Mouse (Mus musculus) heart, embryonic 13.5 days (tissue): ENCODE measurements around the gene Dhrs7c. TPM values are rescaled to one million over a fixed set of nuclear protein-coding genes. Genes with fewer than 3 reads are reported as not detected.

Experiments used
- ATAC-seq: fragments of 200-750 bp; cut with Nextera tagmentation; 2 replicates; pipeline ENCODE4 v1.8.0; 2017; ENCODE audit warnings: moderate TSS enrichment; ENCODE audit not compliant: insufficient number of reproducible peaks, low FRiP score, low TSS enrichment; ENCODE audit errors: extremely low read depth
- H3K27ac ChIP-seq: fragments of 300-500 bp; sonication (generic); replicated peaks from 2 replicates; pipeline ENCODE4 v1.5.1; 2015; ENCODE audit warnings: moderate library complexity, mild to moderate bottlenecking, inconsistent platforms
- H3K27me3 ChIP-seq: fragments of 300-500 bp; sonication (generic); replicated peaks from 2 replicates; pipeline ENCODE4 v1.6.1; 2015; ENCODE audit warnings: mild to moderate bottlenecking, inconsistent platforms
- H3K36me3 ChIP-seq: fragments of 300-500 bp; sonication (generic); 2 replicates; pipeline ENCODE4 v1.6.1; 2015; ENCODE audit warnings: mild to moderate bottlenecking, inconsistent platforms
- H3K4me1 ChIP-seq: fragments of 300-500 bp; sonication (generic); 2 replicates; pipeline ENCODE4 v1.6.1; 2015; ENCODE audit warnings: inconsistent platforms
- H3K4me2 ChIP-seq: fragments of 300-500 bp; sonication (generic); 2 replicates; pipeline ENCODE4 v1.6.1; 2015; ENCODE audit warnings: inconsistent platforms, mild to moderate bottlenecking, moderate library complexity
- H3K4me3 ChIP-seq: fragments of 300-500 bp; sonication (generic); 2 replicates; pipeline ENCODE4 v1.5.1; 2015; ENCODE audit warnings: moderate library complexity, mild to moderate bottlenecking, inconsistent platforms
- H3K9ac ChIP-seq: fragments of 300-500 bp; sonication (generic); 2 replicates; pipeline ENCODE4 v1.6.1; 2015; ENCODE audit warnings: inconsistent platforms, mild to moderate bottlenecking, moderate library complexity
- H3K9me3 ChIP-seq: fragments of 300-500 bp; sonication (generic); 2 replicates; pipeline ENCODE4 v1.6.1; 2016; ENCODE audit warnings: inconsistent platforms
- WGBS: fragments of 180-500 bp; shearing (Covaris S2); methylation state at CpG from one replicate; pipeline ENCODE4 v1.1.7; 2015; ENCODE audit warnings: mixed read lengths; 5-methylcytosine and 5-hydroxymethylcytosine counted together
- polyA plus RNA-seq: library from polyadenylated mRNA; unstranded; fragments of >200 nt; fragmentation: Nextera tagmentation; extraction: Ambion mirVana; gene quantifications from 2 replicates; pipeline ENCODE4 v1.2.1, GENCODE M21; 2015

The Dhrs7c gene
- 3.8 and 4.2 TPM in 2 replicates for polyA plus RNA-seq

DNA sequence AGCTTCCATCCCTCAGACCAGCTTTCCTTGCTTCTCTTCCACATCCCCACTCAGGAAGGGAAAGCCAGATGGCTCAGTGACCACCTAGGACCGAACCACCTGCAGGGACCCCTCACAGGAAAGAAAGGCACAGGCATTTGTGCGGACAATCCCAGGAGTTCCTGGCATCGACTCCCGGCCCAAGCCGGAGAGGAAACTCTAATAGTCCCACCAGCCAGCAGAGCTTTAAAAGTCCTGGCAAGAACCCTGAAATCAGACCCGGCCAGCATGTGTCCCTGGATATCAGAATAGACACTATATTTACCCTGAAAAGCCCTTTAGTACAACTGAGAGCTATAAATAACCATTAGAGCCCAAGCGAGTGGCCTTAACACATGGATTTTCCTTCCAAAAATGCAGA lies at the start of gene Dhrs7c:
Dhrs7c (plus strand) TSS at position 257 of the 400 bp plus-strand sequence.
- H3K4me2 ChIP-seq: peak within 1 kb of the TSS; percentile 45
- H3K4me1 ChIP-seq: peaks cover 30% of the 10 kb centered on the region
- no peaks in the 10 kb centered on the region for H3K36me3 ChIP-seq
- no peaks in the 10 kb centered on the region for H3K9me3 ChIP-seq
- H3K9ac ChIP-seq: peak within 1 kb of the TSS; percentile 44; the same call in 1 of the 2 replicates
- no peak within 1 kb of the TSS for H3K4me3 ChIP-seq
- no peak for ATAC-seq
- no peaks in the 10 kb centered on the region for H3K27me3 ChIP-seq
- WGBS: 44% methylated on average over 7 of the region's 7 CpGs
- H3K27ac ChIP-seq: peak within 1 kb of the TSS; percentile 84

DNA sequence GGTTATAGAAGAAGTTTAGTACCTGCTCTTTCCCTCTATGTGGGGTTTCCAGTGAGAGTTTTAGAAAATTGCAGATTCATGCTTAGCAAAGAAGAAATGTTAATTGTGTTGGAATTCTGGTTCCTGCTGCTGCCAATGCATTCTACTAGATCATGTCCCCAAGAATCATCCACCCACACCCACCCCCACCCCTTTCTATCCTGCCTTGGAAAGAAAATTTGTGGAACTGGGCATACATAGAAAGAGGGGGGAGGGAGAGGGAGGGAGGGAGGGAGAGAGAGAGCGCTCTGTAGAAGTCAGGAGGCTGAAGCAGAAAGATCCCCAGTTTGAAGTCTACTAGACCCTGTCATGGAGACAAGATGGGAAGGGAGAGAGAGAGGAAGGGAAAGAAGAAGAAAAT lies 41.7 kb upstream of the Dhrs7c start:
- 88% methylated on average over 1 of the region's 1 CpGs for WGBS
- no peaks in the 10 kb centered on the region for H3K4me1 ChIP-seq
- no peak overlapping the region for H3K4me2 ChIP-seq
- H3K36me3 ChIP-seq: no peaks in the 10 kb centered on the region
- no peak for ATAC-seq
- no peak overlapping the region for H3K4me3 ChIP-seq
- peaks cover 12% of the 10 kb centered on the region for H3K27me3 ChIP-seq
- no peaks in the 10 kb centered on the region for H3K9me3 ChIP-seq
- no peak overlapping the region for H3K9ac ChIP-seq
- no peak overlapping the region for H3K27ac ChIP-seq

DNA sequence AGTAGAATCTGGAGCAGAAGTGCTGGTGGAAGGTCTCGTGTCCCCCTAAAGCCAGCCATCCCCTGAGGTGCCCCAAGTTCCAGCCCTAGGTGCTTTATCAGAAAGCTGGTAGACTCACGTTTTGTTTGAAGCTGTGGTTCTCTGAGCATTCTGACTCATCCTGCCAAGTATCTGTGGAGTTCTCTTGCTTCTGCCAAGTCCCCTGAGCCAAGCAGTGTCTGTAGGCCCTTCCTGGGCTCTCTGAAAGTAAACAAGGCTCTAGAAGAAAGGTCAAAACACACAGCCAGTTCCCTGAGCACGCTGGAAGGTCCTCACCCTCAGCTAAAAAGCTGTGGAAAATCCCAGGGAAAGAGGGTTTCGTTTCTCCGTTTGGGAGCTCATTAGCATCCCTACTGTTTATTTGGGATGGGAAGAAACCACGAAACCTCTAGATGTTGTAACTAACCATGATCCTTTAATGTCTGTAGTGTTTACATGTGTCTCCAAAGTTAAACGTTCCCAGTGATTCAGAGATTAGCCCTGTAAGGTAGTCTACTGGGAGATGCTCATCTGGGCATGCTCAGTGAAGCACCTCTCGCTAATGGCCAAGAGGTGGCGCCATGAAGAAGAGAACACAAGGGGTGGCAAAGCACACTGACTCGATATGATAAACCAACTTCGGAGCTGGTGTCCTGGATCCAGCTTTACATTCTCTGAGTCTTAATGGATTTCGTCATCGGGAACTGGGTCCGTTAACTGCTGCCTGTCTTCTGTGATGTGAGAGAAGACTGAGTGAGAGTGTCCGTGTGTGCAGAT lies 40.4 kb upstream of the Dhrs7c start:
- 62% methylated on average over 15 of the region's 15 CpGs for WGBS
- no peak for ATAC-seq
- H3K9ac ChIP-seq: no peak overlapping the region
- no peaks in the 10 kb centered on the region for H3K36me3 ChIP-seq
- H3K4me2 ChIP-seq: no peak overlapping the region
- H3K27ac ChIP-seq: no peak overlapping the region
- H3K4me1 ChIP-seq: no peaks in the 10 kb centered on the region
- H3K9me3 ChIP-seq: no peaks in the 10 kb centered on the region
- peaks cover 12% of the 10 kb centered on the region for H3K27me3 ChIP-seq
- no peak overlapping the region for H3K4me3 ChIP-seq

DNA sequence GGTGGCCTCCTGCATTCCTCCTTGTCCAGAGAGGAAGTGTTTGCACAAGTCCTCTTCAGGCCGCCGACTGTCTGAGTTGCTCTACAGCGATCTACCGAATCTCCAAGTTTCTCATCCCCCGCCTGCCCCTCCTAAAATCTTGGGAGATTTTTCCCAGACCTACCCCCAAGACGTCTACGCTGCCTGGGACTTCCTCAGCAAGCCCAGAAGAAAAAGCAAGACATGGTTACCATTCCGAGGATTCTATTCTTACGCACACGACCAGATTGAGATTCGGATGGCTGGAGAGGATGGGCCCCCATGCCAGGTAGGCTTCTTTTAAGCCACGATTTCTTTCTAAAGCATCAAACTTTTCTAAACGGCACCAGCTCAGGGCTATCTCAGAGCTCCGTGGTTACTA lies 26.9 kb upstream of the Dhrs7c start, which contains the start of gene Glp2r:
Glp2r (minus strand) TSS at position 101 of the 400 bp plus-strand sequence.
- H3K4me3 ChIP-seq: no peak within 1 kb of the TSS
- no peak within 1 kb of the TSS for H3K27ac ChIP-seq
- no peaks in the 10 kb centered on the region for H3K4me1 ChIP-seq
- ATAC-seq: no peak
- 0 out of 2 replicates have a peak, but pooled peaks cover 3% of the 10 kb centered on the region for H3K27me3 ChIP-seq
- H3K9ac ChIP-seq: no peak within 1 kb of the TSS
- 70% methylated on average over 14 of the region's 14 CpGs for WGBS
- no peak within 1 kb of the TSS for H3K4me2 ChIP-seq
- H3K36me3 ChIP-seq: no peaks in the 10 kb centered on the region
- H3K9me3 ChIP-seq: no peaks in the 10 kb centered on the region

DNA sequence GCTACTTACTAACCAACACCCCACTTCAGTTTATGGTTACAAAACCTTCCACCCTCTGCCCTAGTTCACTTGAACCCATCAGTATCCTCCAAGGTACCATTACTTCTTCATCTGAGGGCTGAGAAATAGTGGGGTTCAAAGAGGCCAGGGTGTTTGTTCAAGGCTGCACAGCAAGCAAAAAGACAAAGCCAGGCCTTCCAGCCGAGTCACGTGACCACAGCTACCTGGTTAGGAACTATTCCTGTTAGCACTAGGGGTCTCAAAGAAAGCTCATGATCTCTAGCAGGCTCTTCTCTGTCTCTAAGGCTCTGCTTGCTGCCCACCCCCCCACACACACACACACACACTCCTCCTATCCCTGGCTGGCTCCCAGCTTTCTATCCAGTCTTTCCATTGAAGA lies 26.3 kb upstream of the Dhrs7c start:
- no peaks in the 10 kb centered on the region for H3K36me3 ChIP-seq
- no peak overlapping the region for H3K4me3 ChIP-seq
- H3K9me3 ChIP-seq: no peaks in the 10 kb centered on the region
- 0 out of 2 replicates have a peak, but pooled peaks cover 3% of the 10 kb centered on the region for H3K27me3 ChIP-seq
- ATAC-seq: no peak
- 57% methylated on average over 2 of the region's 2 CpGs for WGBS
- no peaks in the 10 kb centered on the region for H3K4me1 ChIP-seq
- H3K27ac ChIP-seq: no peak overlapping the region
- H3K4me2 ChIP-seq: no peak overlapping the region
- no peak overlapping the region for H3K9ac ChIP-seq

DNA sequence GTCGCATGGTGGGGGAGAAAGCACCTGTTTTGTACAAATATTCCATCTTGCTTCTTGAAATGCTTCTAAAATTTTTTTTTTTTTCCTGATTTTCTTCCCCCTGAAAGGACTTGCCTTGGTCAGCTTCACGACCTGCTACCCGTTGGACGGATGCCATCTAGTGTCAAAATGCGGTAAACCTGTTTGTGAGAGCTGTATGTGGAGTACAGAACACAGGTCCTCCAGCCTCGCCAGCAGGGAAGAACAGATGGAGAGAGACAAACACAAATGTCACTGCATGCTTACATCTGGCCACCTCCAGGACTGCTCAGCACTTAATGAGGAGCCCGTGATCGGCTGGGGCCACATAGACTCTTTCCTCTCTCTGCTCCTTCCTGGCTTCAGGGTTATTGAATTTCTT lies 25.4 kb upstream of the Dhrs7c start:
- H3K27me3 ChIP-seq: 0 out of 2 replicates have a peak, but pooled peaks cover 3% of the 10 kb centered on the region
- no peaks in the 10 kb centered on the region for H3K36me3 ChIP-seq
- H3K9me3 ChIP-seq: no peaks in the 10 kb centered on the region
- H3K4me2 ChIP-seq: no peak overlapping the region
- no peak overlapping the region for H3K4me3 ChIP-seq
- H3K4me1 ChIP-seq: no peaks in the 10 kb centered on the region
- WGBS: 27% methylated on average over 8 of the region's 8 CpGs
- H3K27ac ChIP-seq: no peak overlapping the region
- no peak for ATAC-seq
- H3K9ac ChIP-seq: no peak overlapping the region

DNA sequence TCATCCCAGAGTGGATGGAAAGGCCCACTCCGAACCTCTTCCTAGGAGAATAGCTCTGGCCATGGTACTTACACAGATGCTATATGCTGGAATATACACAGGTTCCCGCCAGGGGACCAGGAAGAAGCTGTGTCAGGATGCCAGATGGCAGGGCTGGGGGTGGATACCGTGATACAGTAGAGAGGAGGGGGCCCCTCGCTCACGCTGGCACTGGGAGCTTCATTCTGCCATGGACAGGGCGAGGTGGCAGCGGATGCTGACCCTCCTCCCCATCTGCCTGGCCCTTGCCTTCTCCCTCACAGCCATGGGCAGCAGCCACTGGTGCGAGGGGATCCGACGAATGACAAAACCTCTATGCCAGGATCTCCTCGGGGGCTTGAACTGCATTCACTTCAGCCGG lies 23.6 kb upstream of the Dhrs7c start, which contains the start of gene Gsg1l2:
Gsg1l2 (plus strand) TSS at position 230 of the 400 bp plus-strand sequence.
- Histone ChIP-seq H3K9me3 (no peaks in the 10 kb centered on the region), H3K4me1 (no peaks in the 10 kb centered on the region), H3K9ac (no peak within 1 kb of the TSS), H3K27me3 (0 out of 2 replicates have a peak, but pooled peaks cover 3% of the 10 kb centered on the region), H3K4me3 (no peak within 1 kb of the TSS), H3K27ac (no peak within 1 kb of the TSS), H3K4me2 (no peak within 1 kb of the TSS), H3K36me3 (no peaks in the 10 kb centered on the region)
- 78% methylated on average over 12 of the region's 12 CpGs for WGBS
- no peak for ATAC-seq

- no peak overlapping the region for H3K4me3 ChIP-seq
- 0 out of 2 replicates have a peak overlapping the region, but pooled peaks have one; percentile 19 for H3K4me2 ChIP-seq
- H3K36me3 ChIP-seq: no peaks in the 10 kb centered on the region
- H3K9ac ChIP-seq: no peak overlapping the region
- H3K4me1 ChIP-seq: peaks cover 22% of the 10 kb centered on the region
- no peaks in the 10 kb centered on the region for H3K9me3 ChIP-seq
- H3K27me3 ChIP-seq: no peaks in the 10 kb centered on the region
- H3K27ac ChIP-seq: peak overlapping the region; percentile 84
- ATAC-seq: no peak
- WGBS: 35% methylated on average over 11 of the region's 11 CpGs
Measured at GRCm38 (mm10) chr11:67790182-67790581, 7.8 kb upstream of the Dhrs7c start.

DNA sequence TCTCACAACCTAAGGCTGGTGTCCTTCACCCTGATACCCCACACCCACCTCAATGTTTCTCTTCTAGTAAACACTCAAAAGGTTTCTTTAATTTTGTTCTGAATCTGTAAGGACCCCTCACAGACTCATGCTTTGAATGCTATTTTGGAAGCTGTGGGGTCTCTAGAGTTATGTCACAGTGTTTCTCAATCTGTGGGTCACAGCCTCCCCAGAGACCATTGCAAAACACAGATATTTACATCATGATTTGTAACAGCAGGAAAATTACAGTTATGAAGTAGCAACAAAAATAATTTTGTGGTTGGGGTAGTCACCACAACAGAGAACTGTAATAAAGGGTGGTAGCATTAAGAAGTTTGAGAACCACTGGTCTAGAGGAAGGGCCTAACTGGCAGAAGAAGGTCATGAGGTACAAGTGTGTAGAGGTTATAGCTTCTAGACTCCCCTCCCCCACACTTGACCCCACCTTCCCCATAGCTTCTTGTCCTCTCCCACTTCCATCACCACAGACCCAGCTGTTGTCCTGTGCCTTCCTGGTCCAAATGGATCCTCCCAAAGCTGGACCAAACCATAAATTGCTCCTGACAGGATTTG lies 2.2 kb downstream of the Dhrs7c start:
- H3K27me3 ChIP-seq: no peaks in the 10 kb centered on the region
- no peak overlapping the region for H3K4me3 ChIP-seq
- H3K4me2 ChIP-seq: no peak overlapping the region
- H3K9ac ChIP-seq: no peak overlapping the region
- ATAC-seq: no peak
- H3K36me3 ChIP-seq: no peaks in the 10 kb centered on the region
- H3K9me3 ChIP-seq: no peaks in the 10 kb centered on the region
- H3K27ac ChIP-seq: no peak overlapping the region
- H3K4me1 ChIP-seq: peaks cover 36% of the 10 kb centered on the region

DNA sequence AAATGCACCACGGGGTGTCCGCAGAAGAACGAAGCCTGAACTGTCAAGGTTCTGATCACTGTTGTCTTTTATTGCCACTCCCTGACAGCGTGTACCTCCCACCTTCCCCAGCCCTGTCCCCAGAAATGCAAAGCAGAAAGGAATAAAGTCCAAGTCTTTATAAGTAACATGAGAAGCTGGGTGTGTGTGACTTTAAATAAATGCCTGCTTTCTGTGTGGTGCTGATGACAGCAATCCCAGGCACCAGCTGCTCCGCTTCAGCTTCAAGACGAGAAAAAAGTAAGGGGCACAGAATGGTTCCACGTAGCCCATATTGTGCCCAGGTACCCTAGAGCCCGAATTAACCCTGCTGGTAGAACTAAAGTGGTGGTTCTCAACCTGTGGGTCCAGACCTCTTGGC lies 3.2 kb downstream of the Dhrs7c start:
- H3K4me3 ChIP-seq: no peak overlapping the region
- 0 out of 2 replicates have a peak overlapping the region, but pooled peaks have one; percentile 9 for H3K4me2 ChIP-seq
- no peaks in the 10 kb centered on the region for H3K9me3 ChIP-seq
- ATAC-seq: no peak
- no peak overlapping the region for H3K27ac ChIP-seq
- 55% methylated on average over 8 of the region's 8 CpGs for WGBS
- no peaks in the 10 kb centered on the region for H3K27me3 ChIP-seq
- H3K9ac ChIP-seq: no peak overlapping the region
- no peaks in the 10 kb centered on the region for H3K36me3 ChIP-seq
- H3K4me1 ChIP-seq: peaks cover 30% of the 10 kb centered on the region

GRCm38 (mm10) chr11:67805538-67805937 lies 7.6 kb downstream of the Dhrs7c start:
- WGBS: 76% methylated on average over 1 of the region's 1 CpGs
- peaks cover 21% of the 10 kb centered on the region for H3K4me1 ChIP-seq
- no peak overlapping the region for H3K27ac ChIP-seq
- H3K9me3 ChIP-seq: no peaks in the 10 kb centered on the region
- H3K27me3 ChIP-seq: no peaks in the 10 kb centered on the region
- H3K4me3 ChIP-seq: no peak overlapping the region
- ATAC-seq: no peak
- no peak overlapping the region for H3K9ac ChIP-seq
- H3K4me2 ChIP-seq: no peak overlapping the region
- no peaks in the 10 kb centered on the region for H3K36me3 ChIP-seq
